Mouse (Mus musculus): ENCODE results near the gene Gabrg3. TPM values are rescaled to one million over a fixed set of nuclear protein-coding genes. Genes with fewer than 3 reads are reported as not detected.

The Gabrg3 gene
- total RNA-seq, 2 experiments from 2014 or later: not detected

DNA sequence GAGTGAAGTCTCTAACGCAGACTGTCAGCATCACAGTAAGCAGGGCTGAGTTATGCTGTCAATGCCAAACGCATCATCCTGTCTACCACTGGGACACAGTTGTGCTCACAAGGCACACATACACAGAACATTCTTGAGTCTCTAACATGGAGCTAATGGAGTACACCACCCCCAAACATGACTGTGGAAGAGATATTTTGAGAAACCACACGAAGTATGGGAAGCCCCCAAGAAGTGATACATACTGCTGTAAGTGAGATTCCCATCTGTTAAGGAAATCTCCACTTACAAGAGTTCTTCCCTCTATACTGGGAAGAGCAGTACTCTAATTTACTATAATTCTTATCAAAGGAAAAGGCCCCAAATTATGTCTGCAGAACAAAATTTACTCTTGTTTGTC, 286.9 kb downstream of the Gabrg3 start:
- no peak for ATAC-seq (replicated peaks; ENCODE audit: poor library complexity, severe bottlenecking)

DNA sequence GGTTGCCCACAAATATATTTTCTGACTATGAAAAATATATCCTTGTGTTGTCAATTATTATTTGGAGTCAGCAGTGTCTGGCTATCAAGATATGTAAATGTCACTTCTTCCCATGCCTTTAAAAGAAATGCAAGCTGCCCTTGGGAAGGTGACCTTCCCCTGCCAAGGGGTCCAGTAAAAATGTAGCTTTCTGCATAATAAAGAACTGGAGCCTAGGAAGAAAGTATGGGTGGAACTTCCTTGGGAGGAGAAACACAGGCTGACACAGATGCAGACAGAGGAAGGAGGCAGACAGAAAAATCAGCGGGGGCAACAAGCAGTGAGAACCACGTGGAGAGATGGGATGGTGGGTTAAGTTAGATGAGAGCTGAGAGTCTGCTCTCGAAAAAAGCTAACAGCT, 304.9 kb downstream of the Gabrg3 start:
- ATAC-seq (replicated peaks; ENCODE audit: poor library complexity, severe bottlenecking): no peak

DNA sequence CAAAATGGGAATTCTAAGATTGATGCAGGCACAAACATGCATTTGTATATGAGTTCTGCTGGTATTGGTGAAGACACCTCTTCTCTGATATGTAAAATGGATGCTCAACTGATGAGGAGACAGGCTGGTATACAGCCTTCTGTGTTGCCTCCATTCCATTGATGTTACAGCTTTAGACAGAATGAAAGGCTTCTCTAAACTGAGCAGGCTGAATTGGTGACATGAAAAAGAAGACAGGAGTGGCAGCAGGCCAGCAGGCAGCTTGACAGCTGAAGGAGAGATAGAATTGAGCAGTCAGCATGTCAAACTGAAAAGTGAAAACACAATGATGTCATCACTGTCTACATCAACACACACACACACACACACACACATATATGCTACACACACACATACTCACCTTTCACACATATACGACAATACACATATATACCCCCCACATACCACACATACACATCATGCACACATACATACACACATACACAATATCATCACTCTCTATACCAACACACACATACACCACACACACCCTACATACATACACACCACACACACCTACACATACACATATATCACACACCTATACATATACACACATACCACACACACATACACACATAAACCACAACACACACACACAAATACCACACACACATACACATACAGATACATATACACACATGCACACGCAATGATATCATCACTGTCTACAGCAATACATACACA, 315.4 kb downstream of the Gabrg3 start:
- no peak for ATAC-seq (replicated peaks; ENCODE audit: poor library complexity, severe bottlenecking)

DNA sequence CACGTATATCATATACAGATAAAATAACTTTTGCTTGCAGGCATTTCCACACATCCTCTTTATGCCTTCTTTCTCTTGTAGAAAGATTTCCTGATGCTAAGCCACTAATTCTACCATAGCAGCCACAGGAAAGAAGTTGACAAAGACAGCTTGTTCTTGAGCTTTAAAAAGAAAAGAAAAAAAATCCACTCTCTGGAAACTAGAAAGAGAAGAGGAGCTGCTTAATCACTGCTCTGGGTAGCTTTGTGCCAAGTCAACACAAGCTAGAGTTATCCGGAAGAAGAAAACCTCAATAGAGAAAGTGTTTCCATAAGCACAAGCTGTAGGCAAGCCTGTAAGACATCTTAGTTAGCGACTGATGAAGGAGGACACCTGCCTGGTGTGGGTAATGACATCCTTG, 321.6 kb downstream of the Gabrg3 start:
- ATAC-seq (replicated peaks; ENCODE audit: poor library complexity, severe bottlenecking): no peak

DNA sequence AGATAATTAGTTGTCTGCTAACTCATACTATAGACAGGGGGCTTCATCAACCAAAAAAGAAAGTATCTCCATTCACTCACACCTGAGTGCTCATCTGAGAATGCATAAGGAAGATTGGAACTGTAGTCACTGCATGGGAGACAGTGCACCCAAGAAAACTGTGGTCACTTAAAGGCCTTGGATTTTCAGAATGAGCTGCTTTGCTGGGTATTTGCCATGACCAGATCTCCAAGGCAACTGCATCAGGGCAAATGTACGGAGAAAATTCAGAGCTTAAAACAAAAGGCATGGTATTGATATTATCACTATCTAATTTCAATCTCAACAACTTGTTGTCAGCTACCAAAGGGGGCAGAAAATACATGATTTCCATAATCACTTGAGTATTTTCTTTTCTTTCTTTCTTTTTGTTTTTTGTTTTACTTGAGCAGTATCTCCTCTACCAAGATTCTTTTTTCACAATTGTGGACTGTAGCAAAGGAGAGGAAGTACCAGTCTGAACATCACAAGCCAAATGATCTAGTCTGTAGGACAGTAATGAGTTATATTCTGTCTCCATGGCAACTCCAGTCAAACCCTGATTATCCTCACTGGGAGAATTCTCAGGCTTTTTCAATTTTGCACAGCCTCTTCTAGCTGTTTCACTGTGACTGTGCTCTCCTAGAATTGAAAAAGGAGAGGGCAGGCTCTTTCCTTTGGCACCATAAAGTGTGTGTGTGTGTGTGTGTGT, 335.9 kb downstream of the Gabrg3 start:
- no peak for ATAC-seq (replicated peaks; ENCODE audit: poor library complexity, severe bottlenecking)

DNA sequence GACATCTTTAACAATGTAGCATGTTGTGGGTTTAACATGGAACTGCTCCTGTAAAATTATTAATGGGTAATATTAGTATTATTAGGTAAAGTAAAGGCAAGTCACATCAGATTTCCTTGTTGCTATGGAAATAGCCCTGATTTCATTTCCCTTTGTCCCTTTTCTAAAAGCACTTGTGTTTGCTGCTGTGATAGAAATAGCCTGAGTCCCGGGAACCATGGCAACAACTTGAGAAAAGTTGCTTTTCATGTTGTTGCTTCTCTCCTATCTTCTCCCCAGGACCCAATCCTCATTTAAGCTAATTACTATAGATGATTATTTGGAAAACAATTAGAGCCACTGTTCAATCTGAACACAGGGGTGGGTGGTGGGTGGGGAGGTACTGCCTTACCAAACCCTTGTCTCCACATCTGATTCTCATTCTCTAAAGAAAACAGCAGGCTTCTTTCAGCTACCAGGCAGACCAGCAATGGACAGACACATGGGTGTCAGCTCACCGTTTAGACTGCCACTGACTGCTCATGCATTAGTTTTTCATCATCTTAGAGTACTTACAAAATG, 349.0 kb downstream of the Gabrg3 start:
- ATAC-seq (replicated peaks; ENCODE audit: poor library complexity, severe bottlenecking): no peak

DNA sequence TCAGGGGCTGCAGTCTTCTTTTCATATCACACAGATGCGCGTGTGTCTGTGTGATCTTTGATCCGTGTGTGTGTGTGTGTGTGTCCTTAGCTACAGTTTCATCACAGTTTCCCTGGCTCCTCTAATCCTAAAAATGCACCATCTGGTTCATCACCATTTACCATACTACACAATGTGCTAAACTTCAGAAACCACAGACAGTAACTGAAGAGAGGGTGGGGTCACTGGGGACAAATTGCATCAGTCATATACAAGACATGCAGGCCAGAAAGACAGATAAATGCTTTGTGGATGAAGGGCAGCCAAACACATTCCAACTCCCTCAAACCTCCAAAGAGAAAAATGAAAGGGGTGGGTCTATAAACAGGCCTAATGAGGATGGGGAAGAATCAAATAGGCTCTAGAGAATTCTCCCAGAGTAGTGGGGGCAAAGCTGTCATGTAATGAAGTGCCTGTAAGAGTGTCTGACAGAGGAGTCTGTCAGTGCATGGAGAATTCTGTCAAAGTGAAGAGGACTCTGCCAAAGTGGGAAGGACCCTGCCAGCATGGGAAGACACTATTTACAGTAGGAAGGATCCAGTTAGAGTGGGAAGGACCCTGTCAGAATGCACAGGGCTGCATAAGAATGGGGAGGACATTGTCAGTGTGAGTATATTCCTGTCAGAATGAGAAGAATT, 386.3 kb downstream of the Gabrg3 start:
- ATAC-seq (replicated peaks; ENCODE audit: poor library complexity, severe bottlenecking): no peak

DNA sequence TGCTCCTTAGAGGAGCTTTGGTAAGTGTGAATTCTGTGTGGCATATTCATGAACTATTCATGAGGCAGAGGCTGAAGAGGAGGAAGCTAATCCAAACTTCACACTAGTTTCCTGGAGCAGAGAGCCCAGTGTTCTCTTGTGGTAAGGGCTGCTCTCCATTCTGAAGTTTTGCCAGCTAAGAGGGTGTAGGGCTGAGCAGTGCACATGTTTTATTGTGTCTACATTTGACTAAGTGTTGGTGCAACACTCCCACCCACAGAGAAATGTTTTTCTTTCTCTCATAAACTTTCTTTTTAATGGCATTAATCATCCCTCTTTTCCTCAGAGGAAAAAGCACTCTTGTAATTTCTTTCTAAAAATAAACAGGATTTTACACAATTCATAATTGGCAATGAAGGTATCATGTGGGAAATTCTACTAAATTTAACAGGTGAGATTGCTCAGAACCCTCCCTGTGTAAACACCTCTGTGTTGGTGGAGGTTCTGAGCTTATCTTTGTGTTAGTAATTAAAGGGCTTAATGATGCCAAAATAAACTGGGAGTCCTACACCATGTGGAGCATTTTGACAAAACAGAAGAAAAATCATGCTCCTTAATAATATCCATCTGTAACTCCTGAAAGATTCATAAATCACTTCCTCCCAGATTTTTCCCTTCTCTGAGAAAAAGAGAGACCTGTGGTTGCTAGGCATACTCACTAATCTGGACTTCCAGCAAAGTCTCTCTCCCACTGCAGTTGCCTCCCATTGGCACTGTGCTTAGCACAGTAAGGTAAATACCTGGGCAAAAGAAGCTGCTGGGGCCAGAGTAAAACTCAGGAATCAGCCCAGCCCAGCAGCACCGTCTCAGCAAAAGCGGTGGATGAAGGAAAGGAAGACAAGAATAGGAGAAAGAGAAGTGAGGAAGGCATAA, 389.0 kb downstream of the Gabrg3 start:
- no peak for ATAC-seq (replicated peaks; ENCODE audit: poor library complexity, severe bottlenecking)

DNA sequence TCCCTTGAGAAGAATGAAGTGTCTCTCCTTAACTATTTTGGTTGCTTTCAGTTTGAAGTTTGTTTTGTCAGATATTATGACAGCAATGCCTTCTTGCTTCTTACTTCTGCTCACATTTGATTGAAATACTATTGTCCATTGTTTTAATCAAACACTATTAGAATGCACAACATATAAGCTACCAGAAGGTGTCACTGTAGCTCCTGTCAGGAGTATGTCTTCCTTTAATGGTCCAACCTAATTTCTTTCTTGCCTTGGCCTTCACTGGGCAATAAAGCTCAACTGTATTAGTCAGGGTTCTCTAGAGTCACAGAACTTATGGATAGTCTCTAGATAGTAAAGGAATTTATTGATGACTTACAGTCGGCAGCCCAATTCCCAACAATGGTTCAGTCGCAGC, 440.6 kb downstream of the Gabrg3 start:
- no peak for ATAC-seq (replicated peaks; ENCODE audit: poor library complexity, severe bottlenecking)

DNA sequence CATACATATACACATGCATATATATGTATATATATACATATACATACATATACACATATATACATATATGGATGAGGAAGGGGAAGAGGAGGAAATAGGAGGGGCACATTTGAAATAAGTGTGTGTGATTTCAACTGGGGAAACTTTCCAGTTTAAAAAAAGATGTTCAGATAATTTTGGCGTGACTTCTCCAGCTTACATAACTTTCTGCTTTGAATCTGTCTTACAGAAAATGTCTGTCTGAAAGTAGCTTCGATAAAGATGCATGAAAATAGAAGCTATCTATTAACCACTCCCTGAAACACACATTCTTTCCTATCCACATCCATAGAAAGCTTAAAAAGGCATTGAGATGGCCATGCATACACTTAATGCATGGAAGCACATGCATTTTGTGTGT, 445.4 kb downstream of the Gabrg3 start:
- ATAC-seq (replicated peaks; ENCODE audit: poor library complexity, severe bottlenecking): no peak

DNA sequence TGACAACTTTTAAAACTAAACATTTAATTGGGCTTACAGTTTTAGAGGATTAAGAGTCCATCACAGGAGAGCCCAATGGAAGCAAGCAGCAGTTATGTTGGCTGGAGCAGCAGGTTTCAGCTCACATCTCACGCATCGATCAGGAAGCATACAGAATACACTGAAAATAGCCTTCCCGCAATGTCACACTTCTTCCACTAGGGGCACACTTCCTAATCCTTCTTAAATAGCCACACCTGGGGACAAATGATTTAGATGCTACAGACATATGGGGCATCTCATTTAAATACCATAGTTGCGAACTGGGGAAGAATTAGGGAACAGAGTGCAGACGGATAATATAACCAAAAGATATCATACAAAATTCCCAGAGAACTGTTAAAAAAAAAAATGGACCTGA, 449.0 kb downstream of the Gabrg3 start:
- no peak for ATAC-seq (replicated peaks; ENCODE audit: poor library complexity, severe bottlenecking)

DNA sequence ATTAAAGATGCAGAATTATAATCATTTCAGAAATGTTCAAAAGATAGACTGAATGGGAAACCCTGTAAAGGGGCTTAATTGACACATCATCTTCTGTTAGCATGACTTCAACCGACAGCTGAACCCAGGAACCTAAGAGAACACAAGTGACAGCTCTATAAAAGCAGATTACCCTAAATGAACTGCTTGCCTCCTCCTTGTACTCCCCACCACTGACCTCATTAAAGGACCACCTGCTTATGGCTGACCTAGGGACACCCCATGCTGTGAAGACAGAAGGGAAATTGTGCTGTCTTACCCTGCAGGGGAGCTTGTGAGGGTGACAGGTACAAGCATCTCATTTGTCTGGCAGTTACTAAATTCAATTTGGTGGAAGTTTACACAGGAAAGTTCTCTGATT, 467.5 kb downstream of the Gabrg3 start:
- no peak for ATAC-seq (replicated peaks; ENCODE audit: poor library complexity, severe bottlenecking)

DNA sequence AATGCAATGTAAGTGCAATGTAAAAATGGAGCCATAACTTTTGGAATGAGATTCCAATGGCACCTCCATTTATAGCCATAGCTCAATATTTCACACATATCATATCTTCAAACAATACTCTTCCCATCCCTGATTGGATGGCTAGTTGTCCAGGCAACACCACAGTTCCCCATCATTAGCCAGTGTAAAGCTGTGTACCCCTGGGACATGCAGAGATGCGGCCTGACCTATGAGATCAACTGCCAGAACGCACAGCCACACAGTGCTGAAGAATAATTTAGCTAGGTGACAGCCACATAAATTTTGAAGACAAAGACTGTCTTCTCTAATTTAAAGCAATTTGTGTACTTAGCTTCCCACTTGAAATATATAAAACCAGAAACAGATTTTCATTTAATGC, 472.1 kb downstream of the Gabrg3 start:
- ATAC-seq (replicated peaks; ENCODE audit: poor library complexity, severe bottlenecking): no peak

DNA sequence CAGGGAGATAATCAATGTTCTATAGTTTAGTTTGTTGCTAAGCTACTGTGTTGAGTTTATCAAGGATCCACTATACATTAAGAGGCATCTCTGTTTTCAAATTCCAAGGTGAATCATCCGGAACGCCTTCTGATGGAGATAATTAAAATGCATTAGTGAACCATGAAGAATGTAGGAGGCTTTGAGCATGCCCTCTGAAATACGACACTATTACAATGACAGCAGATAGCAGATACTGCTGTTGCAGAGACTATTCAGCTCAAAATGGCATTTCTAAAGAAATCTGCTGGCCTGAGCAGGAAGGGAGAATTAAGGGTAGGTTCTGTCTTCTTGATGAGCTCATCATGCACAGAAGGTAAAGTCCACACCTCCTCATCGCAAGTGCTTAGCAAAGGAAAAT, 487.2 kb downstream of the Gabrg3 start:
- ATAC-seq (replicated peaks; ENCODE audit: poor library complexity, severe bottlenecking): no peak

DNA sequence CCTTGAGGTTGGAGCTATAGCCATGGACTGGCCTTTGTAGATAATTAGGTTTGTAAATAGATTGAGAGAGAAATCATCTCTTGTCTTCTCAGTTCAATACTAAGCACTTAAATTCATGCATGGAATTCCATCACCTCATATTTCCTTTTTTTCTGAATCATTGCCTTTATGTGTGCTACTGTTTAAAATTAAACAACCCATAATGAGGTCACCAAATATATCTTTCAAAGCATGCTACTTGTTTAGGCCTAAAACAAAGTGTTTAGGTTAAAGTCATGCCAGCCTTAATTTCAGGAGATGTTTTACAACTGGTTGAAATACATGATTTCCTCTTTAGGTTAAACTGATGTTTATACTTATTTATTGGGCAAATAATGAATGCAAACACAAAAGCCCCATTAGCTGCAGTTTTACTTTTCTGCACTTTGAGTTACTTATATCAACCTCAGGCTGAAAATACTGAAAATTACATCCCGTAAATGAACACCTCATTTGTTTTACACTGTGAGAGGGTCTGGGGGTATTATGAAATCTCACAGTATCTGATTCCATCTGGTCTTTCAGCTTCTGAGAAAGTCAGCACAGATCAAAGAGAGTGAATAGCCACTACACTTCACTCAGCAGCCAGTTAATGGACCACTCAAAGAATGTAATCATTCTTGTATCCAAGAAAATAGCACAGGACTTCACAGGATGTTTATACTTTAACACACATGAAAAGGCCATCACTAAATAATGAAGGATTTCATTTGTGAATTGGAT, 519.5 kb downstream of the Gabrg3 start:
- no peak for ATAC-seq (replicated peaks; ENCODE audit: poor library complexity, severe bottlenecking)

DNA sequence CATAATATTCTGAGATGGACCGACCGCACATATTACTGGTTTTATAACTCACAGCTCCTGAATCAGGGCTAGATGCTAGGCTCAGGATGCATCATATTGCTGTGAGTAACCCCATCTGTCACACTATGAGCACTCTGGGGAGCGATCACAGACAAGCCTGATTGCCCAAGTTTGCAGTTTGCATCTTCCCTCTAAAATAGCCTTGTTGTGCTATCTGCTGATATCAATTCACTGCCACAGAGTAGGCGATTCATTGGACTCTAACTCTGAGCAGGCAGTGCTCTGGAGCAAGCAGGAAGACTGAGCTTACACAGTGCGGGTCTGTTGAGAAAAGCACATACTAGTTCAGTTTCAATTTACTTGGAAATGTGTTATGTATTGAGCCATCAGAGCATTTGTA, 543.4 kb downstream of the Gabrg3 start:
- ATAC-seq (replicated peaks; ENCODE audit: poor library complexity, severe bottlenecking): no peak

DNA sequence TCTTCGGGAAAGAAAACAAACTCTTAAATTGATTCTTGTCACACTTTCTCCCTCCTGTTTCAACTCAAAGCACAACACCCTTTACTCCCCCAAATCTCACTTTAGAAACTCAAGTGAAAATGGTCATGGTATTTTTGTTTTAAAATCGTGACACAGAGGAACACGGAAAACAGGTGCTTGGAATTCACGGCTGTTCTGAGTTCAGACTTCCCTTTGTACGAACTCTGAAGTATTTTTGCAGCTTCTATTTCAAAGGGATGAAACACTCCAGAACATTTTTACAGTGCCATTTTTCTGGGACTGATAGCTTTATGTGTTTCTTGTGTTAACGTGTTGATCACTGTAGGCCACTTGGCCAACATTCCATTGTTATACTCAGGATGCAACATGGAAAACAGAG, 561.5 kb downstream of the Gabrg3 start:
- ATAC-seq (replicated peaks; ENCODE audit: poor library complexity, severe bottlenecking): no peak

DNA sequence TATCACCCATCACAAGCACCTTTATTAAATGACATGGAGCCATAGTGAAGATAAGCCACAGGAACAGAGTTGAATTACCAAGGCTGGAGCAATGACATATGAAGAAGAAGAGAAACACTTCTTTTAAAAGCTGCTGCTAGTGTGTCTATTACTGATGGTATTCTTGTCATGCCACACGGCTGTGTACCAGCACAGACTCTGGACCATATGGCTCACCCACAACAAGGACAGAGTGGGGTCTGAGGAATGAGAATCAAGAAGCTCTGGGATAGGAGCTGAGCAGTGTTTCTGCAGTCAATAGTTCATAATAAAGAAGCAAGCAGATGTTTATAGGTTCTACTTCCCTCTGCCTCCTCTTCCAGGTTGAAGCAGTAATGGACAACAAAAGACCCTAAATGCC, 585.1 kb downstream of the Gabrg3 start:
- no peak for ATAC-seq (replicated peaks; ENCODE audit: poor library complexity, severe bottlenecking)

DNA sequence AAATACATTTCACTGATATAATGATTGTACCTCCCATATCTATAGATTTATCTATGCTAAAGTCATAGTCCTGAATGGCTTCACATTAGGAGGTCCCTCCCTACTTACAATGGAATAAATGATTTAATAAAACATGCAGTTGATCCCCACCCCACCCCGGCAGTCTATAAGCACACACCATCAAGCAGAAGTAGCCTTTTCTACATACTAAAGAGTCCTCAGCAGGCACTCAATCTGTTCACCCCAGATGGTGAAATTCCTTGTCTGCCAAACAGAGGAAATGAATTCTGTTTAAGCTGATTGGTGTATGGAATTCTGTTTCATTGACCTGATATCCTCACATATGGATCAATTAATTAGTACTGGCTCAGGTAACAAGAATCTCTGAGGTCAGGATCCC, 607.9 kb downstream of the Gabrg3 start:
- ATAC-seq (replicated peaks; ENCODE audit: poor library complexity, severe bottlenecking): no peak

DNA sequence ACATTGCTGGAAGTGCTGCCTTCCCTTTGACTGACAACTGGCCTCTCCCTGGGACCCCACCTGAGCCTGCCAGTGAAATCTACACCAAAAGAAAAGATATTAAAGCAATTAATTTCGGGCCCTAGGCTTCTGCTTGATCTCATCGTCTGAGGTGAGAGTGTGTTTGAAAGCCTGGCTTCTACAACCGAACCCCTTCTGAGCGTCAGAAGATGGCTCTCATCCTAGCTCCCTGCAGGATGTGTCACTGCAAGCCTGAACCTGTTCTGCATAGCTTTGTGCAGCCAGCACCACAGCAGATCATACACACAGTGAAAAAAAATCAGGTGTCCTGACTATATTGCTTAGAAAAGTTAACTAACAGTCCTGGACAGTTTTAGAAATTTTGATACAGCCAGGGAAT, 618.8 kb downstream of the Gabrg3 start:
- no peak for ATAC-seq (replicated peaks; ENCODE audit: poor library complexity, severe bottlenecking)

Data from granulocyte monocyte progenitor cell, adult 5-6 weeks (primary cell).